Mouse (Mus musculus): Measurements from ENCODE around the gene Gm42674. TPM values are rescaled to one million over a fixed set of nuclear protein-coding genes. Genes with fewer than 3 reads are reported as not detected.

The Gm42674 gene
- polyA plus RNA-seq, 1 experiment from 2014 or later, result not detected

GRCm38 (mm10) chr3:90594466-90594865, 7.2 kb upstream of the Gm42674 start:
- DNase-seq (no peak), ATAC-seq (no peak)
- Histone ChIP-seq H3K4me1 (ENCODE audit: insufficient read depth) (0 out of 2 replicates have a peak, but pooled peaks cover 2% of the 10 kb centered on the region), H3K36me3 (replicated peaks; ENCODE audit: insufficient read depth, low read length) (no peaks in the 10 kb centered on the region), H3K4me2 (ENCODE audit: low read depth, low read length) (no peak overlapping the region), H3K27ac (ENCODE audit: low read depth) (no peak overlapping the region), H3K4me3 (ENCODE audit: low read depth, low read length) (no peak overlapping the region), H3K9ac (replicated peaks) (no peak overlapping the region), H3K9me3 (ENCODE audit: low read length) (no peaks in the 10 kb centered on the region), H3K27me3 (ENCODE audit: insufficient read depth, low read length) (no peaks in the 10 kb centered on the region)
- TF ChIP-seq CTCF (IDR thresholded peaks at IDR 0.05; ENCODE audit: low read depth) (no peak), EP300 (IDR thresholded peaks at IDR 0.05; ENCODE audit: low read depth) (no peak)
- 82% methylated on average over 1 of the region's 1 CpGs for WGBS (ENCODE audit: insufficient replicate concordance)

DNA sequence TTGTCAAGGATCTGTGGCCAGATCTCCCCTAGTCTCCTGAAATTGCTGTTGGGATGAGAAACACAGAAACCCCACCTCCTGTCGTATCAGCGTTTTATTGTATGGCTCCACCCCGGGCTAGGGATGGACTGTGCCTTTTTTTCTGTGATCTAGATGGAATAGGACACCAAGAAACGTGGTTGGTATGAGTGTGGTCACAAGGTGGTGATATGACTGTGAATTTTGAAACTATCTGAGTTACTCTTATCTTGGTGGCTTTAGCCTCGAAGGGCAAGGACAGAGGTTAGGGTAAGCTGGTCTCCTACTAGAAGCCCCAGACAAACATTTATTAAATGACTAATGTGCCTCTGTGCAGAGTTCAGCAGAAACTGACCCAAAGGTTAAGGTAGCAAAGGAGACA, 6.1 kb upstream of the Gm42674 start:
- no peaks in the 10 kb centered on the region for H3K36me3 ChIP-seq (replicated peaks; ENCODE audit: insufficient read depth, low read length)
- no peak overlapping the region for H3K4me3 ChIP-seq (ENCODE audit: low read depth, low read length)
- H3K9ac ChIP-seq (replicated peaks), result no peak overlapping the region
- H3K4me1 ChIP-seq (ENCODE audit: insufficient read depth), result no peaks in the 10 kb centered on the region
- H3K27me3 ChIP-seq (ENCODE audit: insufficient read depth, low read length), result no peaks in the 10 kb centered on the region
- ATAC-seq (no peak), DNase-seq (no peak)
- no peaks in the 10 kb centered on the region for H3K9me3 ChIP-seq (ENCODE audit: low read length)
- H3K4me2 ChIP-seq (ENCODE audit: low read depth, low read length), result no peak overlapping the region
- TF ChIP-seq CTCF (IDR thresholded peaks at IDR 0.05; ENCODE audit: low read depth) (no peak), EP300 (IDR thresholded peaks at IDR 0.05; ENCODE audit: low read depth) (no peak)
- WGBS (ENCODE audit: insufficient replicate concordance), result 62% methylated on average over 5 of the region's 5 CpGs
- H3K27ac ChIP-seq (ENCODE audit: low read depth), result no peak overlapping the region

- no peak overlapping the region for H3K9ac ChIP-seq (replicated peaks)
- no peak overlapping the region for H3K4me2 ChIP-seq (ENCODE audit: low read depth, low read length)
- no peak overlapping the region for H3K4me3 ChIP-seq (ENCODE audit: low read depth, low read length)
- no peak overlapping the region for H3K27ac ChIP-seq (ENCODE audit: low read depth)
- WGBS (ENCODE audit: insufficient replicate concordance), result 81% methylated on average over 6 of the region's 6 CpGs
- TF ChIP-seq CTCF (IDR thresholded peaks at IDR 0.05; ENCODE audit: low read depth) (no peak), EP300 (IDR thresholded peaks at IDR 0.05; ENCODE audit: low read depth) (no peak)
- ATAC-seq (no peak), DNase-seq (no peak)
- no peaks in the 10 kb centered on the region for H3K4me1 ChIP-seq (ENCODE audit: insufficient read depth)
- H3K9me3 ChIP-seq (ENCODE audit: low read length), result no peaks in the 10 kb centered on the region
- H3K27me3 ChIP-seq (ENCODE audit: insufficient read depth, low read length), result no peaks in the 10 kb centered on the region
- no peaks in the 10 kb centered on the region for H3K36me3 ChIP-seq (replicated peaks; ENCODE audit: insufficient read depth, low read length)
Observed at GRCm38 (mm10) chr3:90596810-90597209, 4.9 kb upstream of the Gm42674 start.

DNA sequence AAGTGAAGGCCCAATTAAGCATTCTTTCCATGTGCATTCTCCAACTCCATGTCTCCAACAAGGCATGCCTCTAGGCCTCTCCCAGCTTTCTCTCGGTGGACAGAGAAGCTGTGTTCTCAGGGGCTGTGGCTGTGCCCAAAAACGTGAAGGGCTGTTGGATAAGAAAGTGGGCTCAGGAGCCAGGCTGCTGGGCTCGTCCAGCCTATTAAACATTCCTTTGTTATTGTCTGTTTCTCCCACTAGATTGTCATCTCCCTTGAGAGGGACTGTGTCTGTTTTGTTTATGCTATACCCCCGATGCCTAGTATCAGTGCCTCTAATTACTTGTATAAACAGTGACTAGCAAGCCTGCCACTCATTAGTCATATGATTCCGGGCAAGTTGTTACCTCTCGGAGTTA, 4.0 kb upstream of the Gm42674 start:
- Histone ChIP-seq H3K9ac (replicated peaks) (no peak overlapping the region), H3K27ac (ENCODE audit: low read depth) (no peak overlapping the region), H3K4me2 (ENCODE audit: low read depth, low read length) (no peak overlapping the region), H3K4me1 (ENCODE audit: insufficient read depth) (no peaks in the 10 kb centered on the region), H3K4me3 (ENCODE audit: low read depth, low read length) (no peak overlapping the region), H3K27me3 (ENCODE audit: insufficient read depth, low read length) (no peaks in the 10 kb centered on the region), H3K9me3 (ENCODE audit: low read length) (no peaks in the 10 kb centered on the region), H3K36me3 (replicated peaks; ENCODE audit: insufficient read depth, low read length) (no peaks in the 10 kb centered on the region)
- TF ChIP-seq CTCF (IDR thresholded peaks at IDR 0.05; ENCODE audit: low read depth) (no peak), EP300 (IDR thresholded peaks at IDR 0.05; ENCODE audit: low read depth) (no peak)
- WGBS (ENCODE audit: insufficient replicate concordance), result 54% methylated on average over 6 of the region's 6 CpGs
- no peak for ATAC-seq
- DNase-seq, result no peak

- no peak overlapping the region for H3K27ac ChIP-seq (ENCODE audit: low read depth)
- no peak for DNase-seq
- no peak for ATAC-seq
- no peaks in the 10 kb centered on the region for H3K27me3 ChIP-seq (ENCODE audit: insufficient read depth, low read length)
- no peak overlapping the region for H3K9ac ChIP-seq (replicated peaks)
- no peaks in the 10 kb centered on the region for H3K36me3 ChIP-seq (replicated peaks; ENCODE audit: insufficient read depth, low read length)
- no peak overlapping the region for H3K4me3 ChIP-seq (ENCODE audit: low read depth, low read length)
- H3K4me1 ChIP-seq (ENCODE audit: insufficient read depth), result no peaks in the 10 kb centered on the region
- TF ChIP-seq EP300 (IDR thresholded peaks at IDR 0.05; ENCODE audit: low read depth), result no peak
- TF ChIP-seq CTCF (IDR thresholded peaks at IDR 0.05; ENCODE audit: low read depth), result no peak
- no peak overlapping the region for H3K4me2 ChIP-seq (ENCODE audit: low read depth, low read length)
- 56% methylated on average over 4 of the region's 4 CpGs for WGBS (ENCODE audit: insufficient replicate concordance)
- H3K9me3 ChIP-seq (ENCODE audit: low read length), result no peaks in the 10 kb centered on the region
Observed at GRCm38 (mm10) chr3:90598212-90598611, 3.5 kb upstream of the Gm42674 start.

DNA sequence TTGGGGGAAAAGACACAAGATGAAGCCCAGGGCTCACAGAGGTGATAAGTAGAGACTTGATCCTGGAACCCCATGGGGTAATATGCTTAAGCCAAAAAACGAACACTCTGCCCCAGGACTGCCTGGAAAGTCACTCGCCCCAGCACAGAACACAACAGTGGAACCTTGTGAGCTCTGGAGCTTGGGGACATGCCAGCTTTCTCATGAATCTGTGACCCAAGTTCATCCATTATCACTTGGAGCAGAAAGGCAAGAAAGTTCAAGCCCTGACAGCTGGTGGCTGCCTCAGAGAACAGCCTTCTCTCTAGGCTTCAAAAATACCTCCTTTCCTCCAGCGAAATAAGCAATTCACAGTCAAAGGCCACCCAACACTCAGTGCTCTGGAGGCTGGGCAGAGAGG, 2.3 kb upstream of the Gm42674 start:
- Histone ChIP-seq H3K4me2 (ENCODE audit: low read depth, low read length) (no peak overlapping the region), H3K9ac (replicated peaks) (no peak overlapping the region), H3K9me3 (ENCODE audit: low read length) (no peaks in the 10 kb centered on the region), H3K36me3 (replicated peaks; ENCODE audit: insufficient read depth, low read length) (no peaks in the 10 kb centered on the region), H3K27ac (ENCODE audit: low read depth) (no peak overlapping the region), H3K4me3 (ENCODE audit: low read depth, low read length) (no peak overlapping the region), H3K27me3 (ENCODE audit: insufficient read depth, low read length) (no peaks in the 10 kb centered on the region), H3K4me1 (ENCODE audit: insufficient read depth) (no peaks in the 10 kb centered on the region)
- DNase-seq (no peak), ATAC-seq (no peak)
- 67% methylated on average over 3 of the region's 3 CpGs for WGBS (ENCODE audit: insufficient replicate concordance)
- TF ChIP-seq CTCF (IDR thresholded peaks at IDR 0.05; ENCODE audit: low read depth), result no peak
- TF ChIP-seq EP300 (IDR thresholded peaks at IDR 0.05; ENCODE audit: low read depth), result no peak

GRCm38 (mm10) chr3:90600036-90600435, 1.7 kb upstream of the Gm42674 start:
- Histone ChIP-seq H3K4me1 (ENCODE audit: insufficient read depth) (no peaks in the 10 kb centered on the region), H3K27me3 (ENCODE audit: insufficient read depth, low read length) (no peaks in the 10 kb centered on the region), H3K36me3 (replicated peaks; ENCODE audit: insufficient read depth, low read length) (no peaks in the 10 kb centered on the region), H3K9ac (replicated peaks) (no peak overlapping the region), H3K4me3 (ENCODE audit: low read depth, low read length) (no peak overlapping the region), H3K27ac (ENCODE audit: low read depth) (no peak overlapping the region), H3K9me3 (ENCODE audit: low read length) (no peaks in the 10 kb centered on the region), H3K4me2 (ENCODE audit: low read depth, low read length) (no peak overlapping the region)
- DNase-seq (no peak), ATAC-seq (no peak)
- TF ChIP-seq CTCF (IDR thresholded peaks at IDR 0.05; ENCODE audit: low read depth) (no peak), EP300 (IDR thresholded peaks at IDR 0.05; ENCODE audit: low read depth) (no peak)
- 72% methylated on average over 6 of the region's 6 CpGs for WGBS (ENCODE audit: insufficient replicate concordance)
